Mouse (Mus musculus): ENCODE measurements around the gene Gdf15. TPM values are rescaled to one million over a fixed set of nuclear protein-coding genes. Genes with fewer than 3 reads are reported as not detected.
"Not testable (repeated sequence)": the region's sequence is repeated elsewhere in the genome, so short reads cannot be mapped to it uniquely, and the experiment has no call there.

Gdf15 gene
- total RNA-seq, 2 experiments from 2014 or later: not detected

- DNase-seq: no peak
These were observed 26.1 kb downstream of the Gdf15 start for GRCm38 (mm10) chr8:70605871-70606779.

GRCm38 (mm10) chr8:70604558-70604957, 27.7 kb downstream of the Gdf15 start:
- no peak for DNase-seq

- no peak for DNase-seq
These were observed 30.0 kb downstream of the Gdf15 start for GRCm38 (mm10) chr8:70602139-70602811.

GRCm38 (mm10) chr8:70601271-70601649, 31.0 kb downstream of the Gdf15 start:
- DNase-seq: peak; percentile 70

- no peak for DNase-seq
These were observed 31.6 kb downstream of the Gdf15 start for GRCm38 (mm10) chr8:70600473-70601270.

- DNase-seq: no peak
These were observed 32.6 kb downstream of the Gdf15 start for GRCm38 (mm10) chr8:70599507-70600290.

- DNase-seq: no peak
These were observed 33.5 kb downstream of the Gdf15 start for GRCm38 (mm10) chr8:70598722-70599121.

GRCm38 (mm10) chr8:70598283-70598682, 34.0 kb downstream of the Gdf15 start:
- DNase-seq: peak; percentile 81

GRCm38 (mm10) chr8:70597417-70598272, 34.6 kb downstream of the Gdf15 start:
- no peak for DNase-seq

- DNase-seq: no peak
These were observed 35.4 kb downstream of the Gdf15 start for GRCm38 (mm10) chr8:70596775-70597416.

GRCm38 (mm10) chr8:70596216-70596615, 36.0 kb downstream of the Gdf15 start:
- DNase-seq: no peak

- no peak for DNase-seq
These were observed 36.4 kb downstream of the Gdf15 start for GRCm38 (mm10) chr8:70595811-70596210.

GRCm38 (mm10) chr8:70594621-70595564, 37.4 kb downstream of the Gdf15 start:
- DNase-seq: no peak

GRCm38 (mm10) chr8:70593961-70594609, 38.2 kb downstream of the Gdf15 start, which contains the start of gene Isyna1:
Isyna1 (plus strand) TSS chr8:70594373.
- peak; percentile 72 for DNase-seq

- no peak for DNase-seq
These were observed 39.1 kb downstream of the Gdf15 start for GRCm38 (mm10) chr8:70593173-70593572.

GRCm38 (mm10) chr8:70591569-70591968, 40.7 kb downstream of the Gdf15 start:
- DNase-seq: no peak

GRCm38 (mm10) chr8:70587955-70588354, 44.3 kb downstream of the Gdf15 start:
- DNase-seq: not testable (repeated sequence)

- DNase-seq: peak; percentile 63
These were observed 47.0 kb downstream of the Gdf15 start for GRCm38 (mm10) chr8:70585258-70585652.

Measured in gastrocnemius, postnatal 10 days (tissue).